Mouse (Mus musculus): ENCODE data around the gene Phlda1. TPM values are rescaled to one million over a fixed set of nuclear protein-coding genes. Genes with fewer than 3 reads are reported as not detected.

Gene Phlda1
- polyA plus RNA-seq, 1 experiment = 56.1 TPM

- Histone ChIP-seq H3K4me3 (no peak overlapping the region), H3K79me2 (ENCODE audit: control insufficient read depth, insufficient read depth) (no peaks in the 10 kb centered on the region), H3K27me3 (ENCODE audit: control insufficient read depth, insufficient read depth, insufficient read length) (no peaks in the 10 kb centered on the region), H3K36me3 (ENCODE audit: control insufficient read depth, insufficient read depth) (no peaks in the 10 kb centered on the region), H3K4me2 (ENCODE audit: low read depth) (no peak overlapping the region), H3ac (ENCODE audit: control insufficient read depth, insufficient read length) (no peak overlapping the region)
- TF ChIP-seq TCF3 (IDR thresholded peaks at IDR 0.05; ENCODE audit: insufficient read length, low read depth) = no peak
- no peak for TF ChIP-seq REST (IDR thresholded peaks at IDR 0.05; ENCODE audit: insufficient read depth, insufficient read length)
- TF ChIP-seq POLR2AphosphoS2 (IDR thresholded peaks at IDR 0.05; ENCODE audit: insufficient read length, low read depth) = no peak
- TF ChIP-seq CEBPB (IDR thresholded peaks at IDR 0.05; ENCODE audit: insufficient read depth, poor library complexity, severe bottlenecking) = no peak
- no peak for TF ChIP-seq MYOD1 (IDR thresholded peaks at IDR 0.05; ENCODE audit: control insufficient read depth in 1 of 3, insufficient read length in 2 of 3, low read depth in 2 of 3)
- no peak for TF ChIP-seq MYOG (IDR thresholded peaks at IDR 0.05; ENCODE audit: control insufficient read depth in 1 of 3, insufficient read depth in 1 of 3, insufficient read length in 2 of 3, low read depth in 2 of 3)
- no peak for TF ChIP-seq TCF12 (IDR thresholded peaks at IDR 0.05; ENCODE audit: insufficient read depth, poor library complexity, severe bottlenecking)
- TF ChIP-seq E2F4 (IDR thresholded peaks at IDR 0.05; ENCODE audit: insufficient read depth) = no peak
- TF ChIP-seq SRF (IDR thresholded peaks at IDR 0.05; ENCODE audit: control insufficient read depth, insufficient read length, low read depth) = no peak
- TF ChIP-seq USF1 (IDR thresholded peaks at IDR 0.05; ENCODE audit: low read depth) = no peak
- no peak for TF ChIP-seq POLR2A (IDR thresholded peaks at IDR 0.05; ENCODE audit: insufficient read length, low read depth)
- no peak for TF ChIP-seq MAX (IDR thresholded peaks at IDR 0.05; ENCODE audit: low read depth)
Measured at GRCm38 (mm10) chr10:111518350-111518749, 12.3 kb downstream of the Phlda1 start.

GRCm38 (mm10) chr10:111519620-111520370 lies 13.7 kb downstream of the Phlda1 start:
- Histone ChIP-seq H3K4me3 (no peak overlapping the region), H3K27me3 (ENCODE audit: control insufficient read depth, insufficient read depth, insufficient read length) (no peaks in the 10 kb centered on the region), H3K79me2 (ENCODE audit: control insufficient read depth, insufficient read depth) (no peaks in the 10 kb centered on the region), H3K36me3 (ENCODE audit: control insufficient read depth, insufficient read depth) (no peaks in the 10 kb centered on the region), H3K4me2 (ENCODE audit: low read depth) (no peak overlapping the region), H3ac (ENCODE audit: control insufficient read depth, insufficient read length) (no peak overlapping the region)
- no peak for TF ChIP-seq SRF (IDR thresholded peaks at IDR 0.05; ENCODE audit: control insufficient read depth, insufficient read length, low read depth)
- no peak for TF ChIP-seq CEBPB (IDR thresholded peaks at IDR 0.05; ENCODE audit: insufficient read depth, poor library complexity, severe bottlenecking)
- no peak for TF ChIP-seq POLR2A (IDR thresholded peaks at IDR 0.05; ENCODE audit: insufficient read length, low read depth)
- no peak for TF ChIP-seq POLR2AphosphoS2 (IDR thresholded peaks at IDR 0.05; ENCODE audit: insufficient read length, low read depth)
- no peak for TF ChIP-seq REST (IDR thresholded peaks at IDR 0.05; ENCODE audit: insufficient read depth, insufficient read length)
- TF ChIP-seq MAX (IDR thresholded peaks at IDR 0.05; ENCODE audit: low read depth) = no peak
- TF ChIP-seq TCF12 (IDR thresholded peaks at IDR 0.05; ENCODE audit: insufficient read depth, poor library complexity, severe bottlenecking) = no peak
- no peak for TF ChIP-seq E2F4 (IDR thresholded peaks at IDR 0.05; ENCODE audit: insufficient read depth)
- TF ChIP-seq USF1 (IDR thresholded peaks at IDR 0.05; ENCODE audit: low read depth) = no peak
- TF ChIP-seq MYOD1 (IDR thresholded peaks at IDR 0.05; ENCODE audit: control insufficient read depth in 1 of 3, insufficient read length in 2 of 3, low read depth in 2 of 3) = no peak
- no peak for TF ChIP-seq MYOG (IDR thresholded peaks at IDR 0.05; ENCODE audit: control insufficient read depth in 1 of 3, insufficient read depth in 1 of 3, insufficient read length in 2 of 3, low read depth in 2 of 3)

GRCm38 (mm10) chr10:111520621-111521020 lies 14.5 kb downstream of the Phlda1 start:
- TF ChIP-seq USF1 (IDR thresholded peaks at IDR 0.05; ENCODE audit: low read depth) = no peak
- no peak for TF ChIP-seq REST (IDR thresholded peaks at IDR 0.05; ENCODE audit: insufficient read depth, insufficient read length)
- no peak for TF ChIP-seq CEBPB (IDR thresholded peaks at IDR 0.05; ENCODE audit: insufficient read depth, poor library complexity, severe bottlenecking)
- no peak for TF ChIP-seq MYOD1 (IDR thresholded peaks at IDR 0.05; ENCODE audit: control insufficient read depth in 1 of 3, insufficient read length in 2 of 3, low read depth in 2 of 3)
- no peak for TF ChIP-seq SRF (IDR thresholded peaks at IDR 0.05; ENCODE audit: control insufficient read depth, insufficient read length, low read depth)
- TF ChIP-seq MAX (IDR thresholded peaks at IDR 0.05; ENCODE audit: low read depth) = no peak
- TF ChIP-seq POLR2A (IDR thresholded peaks at IDR 0.05; ENCODE audit: insufficient read length, low read depth) = no peak
- no peak for TF ChIP-seq E2F4 (IDR thresholded peaks at IDR 0.05; ENCODE audit: insufficient read depth)
- no peak for TF ChIP-seq TCF3 (IDR thresholded peaks at IDR 0.05; ENCODE audit: insufficient read length, low read depth)
- no peak for TF ChIP-seq POLR2AphosphoS2 (IDR thresholded peaks at IDR 0.05; ENCODE audit: insufficient read length, low read depth)
- TF ChIP-seq TCF12 (IDR thresholded peaks at IDR 0.05; ENCODE audit: insufficient read depth, poor library complexity, severe bottlenecking) = no peak
- no peak for TF ChIP-seq MYOG (IDR thresholded peaks at IDR 0.05; ENCODE audit: control insufficient read depth in 1 of 3, insufficient read depth in 1 of 3, insufficient read length in 2 of 3, low read depth in 2 of 3)
- Histone ChIP-seq H3K4me2 (ENCODE audit: low read depth) (no peak overlapping the region), H3K4me3 (no peak overlapping the region)

GRCm38 (mm10) chr10:111521636-111522035 lies 15.6 kb downstream of the Phlda1 start:
- TF ChIP-seq MYOG (IDR thresholded peaks at IDR 0.05; ENCODE audit: control insufficient read depth in 1 of 3, insufficient read depth in 1 of 3, insufficient read length in 2 of 3, low read depth in 2 of 3) (no peak), USF1 (IDR thresholded peaks at IDR 0.05; ENCODE audit: low read depth) (no peak), CEBPB (IDR thresholded peaks at IDR 0.05; ENCODE audit: insufficient read depth, poor library complexity, severe bottlenecking) (no peak), MYOD1 (IDR thresholded peaks at IDR 0.05; ENCODE audit: control insufficient read depth in 1 of 3, insufficient read length in 2 of 3, low read depth in 2 of 3) (no peak)
- H3K4me2 ChIP-seq (ENCODE audit: low read depth) = no peak overlapping the region
- H3K36me3 ChIP-seq (ENCODE audit: control insufficient read depth, insufficient read depth) = no peaks in the 10 kb centered on the region
- H3K4me3 ChIP-seq = no peak overlapping the region
- H3K79me2 ChIP-seq (ENCODE audit: control insufficient read depth, insufficient read depth) = no peaks in the 10 kb centered on the region
- no peaks in the 10 kb centered on the region for H3K27me3 ChIP-seq (ENCODE audit: control insufficient read depth, insufficient read depth, insufficient read length)
- H3ac ChIP-seq (ENCODE audit: control insufficient read depth, insufficient read length) = no peak overlapping the region

More at GRCm38 (mm10) chr10:111520621-111521020, 14.5 kb downstream of the Phlda1 start:
- Histone ChIP-seq H3K36me3 (ENCODE audit: control insufficient read depth, insufficient read depth) (no peaks in the 10 kb centered on the region), H3K79me2 (ENCODE audit: control insufficient read depth, insufficient read depth) (no peaks in the 10 kb centered on the region), H3K27me3 (ENCODE audit: control insufficient read depth, insufficient read depth, insufficient read length) (no peaks in the 10 kb centered on the region), H3ac (ENCODE audit: control insufficient read depth, insufficient read length) (no peak overlapping the region)

Data from myocyte (in vitro differentiated cells).